Mouse (Mus musculus) macrophage (primary cell): ENCODE data around the gene Hist1h4n. TPM values are rescaled to one million over a fixed set of nuclear protein-coding genes. Genes with fewer than 3 reads are reported as not detected.
"Not testable (repeated sequence)": the region's sequence is repeated elsewhere in the genome, so short reads cannot be mapped to it uniquely, and the experiment has no call there.

Experiments
- H3K27ac ChIP-seq: fragments of 350-480 bp; formaldehyde crosslinking; 2 replicates; pipeline ENCODE4 v1.9.0; 2021
- H3K36me3 ChIP-seq: fragments of 350-480 bp; formaldehyde crosslinking; 2 replicates; pipeline ENCODE4 v1.9.0; 2021; ENCODE audit errors: inconsistent target
- H3K4me3 ChIP-seq: fragments of 350-480 bp; formaldehyde crosslinking; 2 replicates; pipeline ENCODE4 v1.9.0; 2021; ENCODE audit errors: inconsistent target
- H3K79me2 ChIP-seq: fragments of 350-480 bp; formaldehyde crosslinking; 2 replicates; pipeline ENCODE4 v1.9.0; 2021; ENCODE audit errors: inconsistent target
- WGBS: methylation state at CpG from one replicate; pipeline ENCODE4 v1.1.7; 2026; ENCODE audit warnings: inconsistent platforms; ENCODE audit not compliant: missing documents; 5-methylcytosine and 5-hydroxymethylcytosine counted together
- polyA plus RNA-seq: library from polyadenylated mRNA; stranded (reverse); fragments of 250-400 nt; gene quantifications from 3 replicates; pipeline ENCODE4 v1.2.4, GENCODE M21; 2018; ENCODE audit warnings: inconsistent platforms

Gene Hist1h4n
- polyA plus RNA-seq, 1 experiment from 2014 or later = not detected

GRCm38 (mm10) chr13:21784311-21784710, 47.7 kb downstream of the Hist1h4n start:
- Histone ChIP-seq H3K36me3 (no peaks in the 10 kb centered on the region), H3K4me3 (no peak overlapping the region; the same call in 1 of the 2 replicates), H3K79me2 (no peaks in the 10 kb centered on the region), H3K27ac (peak overlapping the region; percentile 88)
- WGBS = 88% methylated on average over 6 of the region's 6 CpGs

DNA sequence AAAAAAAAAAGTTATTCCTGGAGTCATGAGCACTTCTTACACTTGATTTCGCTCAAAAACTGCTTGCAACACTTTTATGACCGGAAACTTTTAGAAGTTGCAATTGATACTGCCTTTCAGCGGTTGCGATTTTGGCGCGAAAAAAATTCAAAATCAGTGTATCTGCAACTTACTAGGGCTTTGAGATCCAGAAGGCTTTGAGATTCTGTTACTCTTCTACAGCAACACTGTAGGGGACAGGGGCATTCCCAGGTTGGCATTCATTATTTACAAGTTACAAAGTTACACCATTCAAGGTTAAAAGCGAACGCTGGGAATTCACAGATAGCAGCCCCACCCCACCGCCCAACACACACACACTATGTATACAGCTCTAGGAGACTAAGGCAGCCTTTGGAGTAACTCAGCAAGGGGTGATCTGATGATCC, 48.2 kb downstream of the Hist1h4n start:
- peak overlapping the region; percentile 88 for H3K27ac ChIP-seq
- 15% methylated on average over 9 of the region's 9 CpGs for WGBS
- H3K79me2 ChIP-seq = no peaks in the 10 kb centered on the region
- H3K36me3 ChIP-seq = no peaks in the 10 kb centered on the region
- peak overlapping the region; percentile 29 for H3K4me3 ChIP-seq

DNA sequence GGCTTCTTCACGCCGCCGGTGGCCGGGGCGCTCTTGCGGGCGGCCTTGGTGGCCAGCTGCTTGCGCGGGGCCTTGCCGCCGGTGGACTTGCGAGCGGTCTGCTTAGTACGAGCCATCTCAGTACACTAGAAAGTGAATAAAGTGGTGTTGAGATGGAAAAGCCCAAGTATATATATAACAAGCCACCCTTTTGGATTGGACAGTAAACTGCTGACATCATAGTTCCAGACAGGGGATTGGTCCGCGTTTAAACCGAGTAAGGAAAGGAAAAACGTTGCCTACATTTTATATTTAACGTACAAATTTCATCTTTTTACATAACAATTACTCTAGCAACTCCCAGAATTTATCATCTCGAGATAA, 48.8 kb downstream of the Hist1h4n start, which contains the start of gene Hist1h3i:
Gene Hist1h3i, minus strand, starts transcription at position 116 of the 363 bp plus-strand sequence.
- Histone ChIP-seq H3K36me3 (no peaks in the 10 kb centered on the region), H3K79me2 (no peaks in the 10 kb centered on the region)
- WGBS = 4% methylated on average over 6 of the region's 20 CpGs

DNA sequence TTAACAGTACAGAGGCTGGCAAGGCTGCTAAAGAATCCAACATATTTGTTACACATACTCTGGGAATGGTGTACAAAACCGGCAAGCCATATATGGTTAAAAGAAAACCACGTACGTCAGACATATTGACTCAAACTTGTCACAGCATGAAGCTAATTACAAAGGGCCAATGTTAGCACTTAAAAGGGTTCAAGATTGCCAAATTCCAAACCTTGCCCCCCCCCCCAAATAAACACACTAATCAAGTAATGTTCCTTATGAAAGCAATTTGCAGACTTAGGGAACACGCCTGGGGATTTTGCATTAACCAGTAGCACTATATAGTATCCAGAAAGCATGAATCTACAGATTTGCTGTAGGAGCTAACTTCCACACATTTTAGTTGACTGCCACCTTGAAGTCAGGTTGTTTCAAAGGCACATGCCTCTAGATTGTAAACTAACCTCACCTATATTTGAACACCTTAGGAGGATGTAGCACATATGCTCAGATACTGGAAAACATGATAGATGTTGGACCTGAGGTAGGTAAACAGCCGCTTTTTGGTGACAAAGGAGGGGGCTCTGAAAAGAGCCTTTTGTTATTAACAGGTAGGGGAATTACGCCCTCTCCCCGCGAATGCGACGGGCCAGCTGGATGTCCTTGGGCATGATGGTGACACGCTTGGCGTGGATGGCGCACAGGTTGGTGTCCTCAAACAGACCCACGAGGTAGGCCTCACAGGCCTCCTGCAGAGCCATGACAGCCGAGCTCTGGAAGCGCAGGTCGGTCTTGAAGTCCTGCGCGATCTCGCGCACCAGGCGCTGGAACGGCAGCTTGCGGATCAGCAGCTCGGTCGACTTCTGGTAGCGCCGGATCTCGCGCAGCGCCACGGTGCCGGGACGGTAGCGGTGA, 49.4 kb downstream of the Hist1h4n start:
- Histone ChIP-seq H3K4me3 (peak overlapping the region; percentile 23; the same call in 1 of the 2 replicates), H3K27ac (peak overlapping the region; percentile 86)
- 4% methylated on average over 10 of the region's 35 CpGs for WGBS
- H3K36me3 ChIP-seq, H3K79me2 ChIP-seq: not testable (repeated sequence)

More for the DNA sequence above, 48.8 kb downstream of the Hist1h4n start, which contains the start of gene Hist1h3i:
- Histone ChIP-seq H3K27ac (peak within 1 kb of the TSS; percentile 88), H3K4me3 (peak within 1 kb of the TSS; percentile 29)

Other genes starting within 250 kb of the Hist1h4n start
- gene Olfr1362, start 218.2 kb downstream of the Hist1h4n start, polyA plus RNA-seq = not detected in 3 replicates
- not detected in 3 replicates for gene Olfr11, start 189.7 kb downstream of the Hist1h4n start, polyA plus RNA-seq
- not detected in 3 replicates for gene Olfr1361, start 168.8 kb downstream of the Hist1h4n start, polyA plus RNA-seq
- not detected in 3 replicates for gene Olfr1360, start 154.8 kb downstream of the Hist1h4n start, polyA plus RNA-seq
- not detected in 3 replicates for gene Olfr1359, start 134.1 kb downstream of the Hist1h4n start, polyA plus RNA-seq
- gene Hist1h2bl, start 116.1 kb downstream of the Hist1h4n start, polyA plus RNA-seq = not detected in 3 replicates
- gene Hist1h2ai, start 115.8 kb downstream of the Hist1h4n start, polyA plus RNA-seq = not detected in 3 replicates
- gene Hist1h3h, start 114.5 kb downstream of the Hist1h4n start, polyA plus RNA-seq = 1.6 TPM in 1 of 3 replicates, not detected in the others
- not detected in 3 replicates for gene Hist1h2bm, start 110.2 kb downstream of the Hist1h4n start, polyA plus RNA-seq
- gene Hist1h4j, start 97.1 kb downstream of the Hist1h4n start, polyA plus RNA-seq = not detected in 3 replicates
- gene Hist1h4k, start 81.7 kb downstream of the Hist1h4n start, polyA plus RNA-seq = 3.4 to 5.4 TPM in 2 of 3 replicates, not detected in the other
- not detected in 3 replicates for gene Hist1h2ak, start 78.4 kb downstream of the Hist1h4n start, polyA plus RNA-seq
- 1.4 TPM in 1 of 3 replicates, not detected in the others for gene Hist1h2bn, start 78.1 kb downstream of the Hist1h4n start, polyA plus RNA-seq
- gene Hist1h1b, start 51.6 kb downstream of the Hist1h4n start, polyA plus RNA-seq = not detected in 3 replicates
- gene Hist1h3i, start 48.8 kb downstream of the Hist1h4n start, polyA plus RNA-seq = not detected in 3 replicates
- not detected in 3 replicates for gene Hist1h2an, start 45.0 kb downstream of the Hist1h4n start, polyA plus RNA-seq
- not detected in 3 replicates for gene Hist1h2bp, start 44.7 kb downstream of the Hist1h4n start, polyA plus RNA-seq
- gene Hist1h2bq, start 22.0 kb downstream of the Hist1h4n start, polyA plus RNA-seq = 0.17 to 0.62 TPM in 2 of 3 replicates, not detected in the other
- not detected in 3 replicates for gene Hist1h2ao, start 21.7 kb downstream of the Hist1h4n start, polyA plus RNA-seq
- gene Hist1h4m, start 20.4 kb downstream of the Hist1h4n start, polyA plus RNA-seq = 1.4 TPM in 1 of 3 replicates, not detected in the others
- 13.7 to 51.2 TPM (median 37.0 TPM) in 3 replicates for gene Hist1h2ap, start 1.3 kb upstream of the Hist1h4n start, polyA plus RNA-seq
- 1.1 TPM in 1 of 3 replicates, not detected in the others for gene Hist1h2br, start 1.5 kb upstream of the Hist1h4n start, polyA plus RNA-seq
- 0.14 TPM in 1 of 3 replicates, not detected in the others for gene Zfp184, start 112.9 kb upstream of the Hist1h4n start, polyA plus RNA-seq
- gene Pom121l2, start 149.0 kb upstream of the Hist1h4n start, polyA plus RNA-seq = not detected in 3 replicates
- gene Prss16, start 177.5 kb upstream of the Hist1h4n start, polyA plus RNA-seq = 0.52 to 2.6 TPM (median 1.3 TPM) in 3 replicates
- gene Hist1h2ah, start 203.4 kb upstream of the Hist1h4n start, polyA plus RNA-seq = not detected in 3 replicates
- gene Hist1h2bk, start 203.7 kb upstream of the Hist1h4n start, polyA plus RNA-seq = not detected in 3 replicates
- 2.6 to 11.5 TPM (median 7.3 TPM) in 3 replicates for gene Hist1h4i, start 209.2 kb upstream of the Hist1h4n start, polyA plus RNA-seq
- not detected in 3 replicates for gene Hist1h2ag, start 210.7 kb upstream of the Hist1h4n start, polyA plus RNA-seq
- not detected in 3 replicates for gene Hist1h2bj, start 211.0 kb upstream of the Hist1h4n start, polyA plus RNA-seq